ENCODE assay signal across 24 mouse cellular contexts in genomic region chr15:98120831-98121230, GRCm38 (mm10). TPM values are rescaled to one million over a fixed set of nuclear protein-coding genes. Genes with fewer than 3 reads are reported as not detected.
"Had no signal": no experiment of that assay in that cellular context is flagged by ENCODE, and none has a peak within 500 bp of the region (broad histone marks: within the 10 kb centered on the region; RNA-seq: fewer than 3 reads in every experiment).

No protein-coding gene starts in this region.

- H3K9ac ChIP-seq: liver, postnatal 0 days; lung, embryonic 15.5 days; midbrain, embryonic 12.5 days; neural tube, embryonic 13.5 days; neural tube, embryonic 15.5 days; stomach, embryonic 15.5 days had no signal

- H3K27ac ChIP-seq: lung, embryonic 15.5 days; midbrain, embryonic 10.5 days; midbrain, embryonic 12.5 days; neural tube, embryonic 13.5 days; neural tube, embryonic 15.5 days; stomach, embryonic 15.5 days; stomach, postnatal 0 days had no signal

- H3K27me3 ChIP-seq: lung, embryonic 15.5 days; midbrain, embryonic 12.5 days; neural tube, embryonic 13.5 days; neural tube, embryonic 15.5 days; stomach, embryonic 15.5 days had no signal

- H3K4me3 ChIP-seq: lung, embryonic 15.5 days; midbrain, embryonic 10.5 days; midbrain, embryonic 12.5 days; myocyte; neural tube, embryonic 13.5 days; neural tube, embryonic 15.5 days; stomach, embryonic 15.5 days had no signal

- ATAC-seq: liver, postnatal 0 days; lung, postnatal 0 days; midbrain, embryonic 16.5 days had no signal

- DNase-seq: liver, postnatal 0 days; lung, adult 2 months; lung, postnatal 14 days; lung, postnatal 4 days; midbrain, embryonic 14.5 days; retina, postnatal 1 day; right cerebral cortex, adult 18-20 months; right cerebral cortex, postnatal 25 days; right cerebral cortex, postnatal 4 days; thymus, adult 2 months; thymus, postnatal 25 days; thymus, postnatal 4 days had no signal

- H3K4me2 ChIP-seq: lung, embryonic 15.5 days; midbrain, embryonic 12.5 days; neural tube, embryonic 13.5 days; neural tube, embryonic 15.5 days; stomach, embryonic 15.5 days had no signal

- H3K4me1 ChIP-seq: lung, embryonic 15.5 days; midbrain, embryonic 10.5 days; midbrain, embryonic 12.5 days; neural tube, embryonic 13.5 days; neural tube, embryonic 15.5 days; stomach, embryonic 15.5 days had no signal

- H3K9me3 ChIP-seq: lung, embryonic 15.5 days; midbrain, embryonic 10.5 days; midbrain, embryonic 12.5 days; neural tube, embryonic 13.5 days; neural tube, embryonic 15.5 days; stomach, embryonic 15.5 days had no signal

RNA-seq across cellular contexts. Expression of gene Ccdc184, which starts 46.1 kb away (rescaled TPM):
- total RNA-seq: megakaryocyte, adult 5-6 weeks; megakaryocyte-erythroid progenitor cell, adult 5-6 weeks had no signal
- polyA plus RNA-seq: liver, postnatal 0 days had no signal
